Mouse (Mus musculus): ENCODE measurements around the gene Zfp646.
A peak's percentile ranks its signal among the peaks of the same experiment; 100 is the strongest.
"Not testable (repeated sequence)": the region's sequence is repeated elsewhere in the genome, so short reads cannot be mapped to it uniquely, and the experiment has no call there.

Gene Zfp646

DNA sequence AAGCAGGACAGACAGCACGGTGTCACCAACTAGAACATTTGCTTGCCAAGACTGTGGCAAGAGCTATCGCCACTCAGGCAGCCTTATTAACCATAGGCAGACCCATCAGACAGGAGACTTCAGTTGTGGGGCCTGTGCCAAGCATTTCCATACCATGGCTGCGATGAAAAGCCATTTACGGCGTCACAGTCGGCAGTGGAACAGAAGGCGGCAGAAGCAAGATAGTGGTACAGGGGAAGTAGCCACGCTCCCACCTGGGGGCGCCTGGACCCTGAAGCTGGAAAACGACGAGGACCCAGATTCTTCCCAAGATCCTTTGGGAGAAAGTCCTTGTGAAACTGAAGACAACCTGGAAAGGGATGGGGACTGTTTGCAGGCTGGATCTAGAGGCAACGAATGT is 4.4 kb downstream of the Zfp646 start:
- DNase-seq (ENCODE audit: low read depth, low spot score) = no peak

GRCm38 (mm10) chr7:127885951-127886350 is 9.9 kb downstream of the Zfp646 start:
- DNase-seq (ENCODE audit: low read depth, low spot score) = no peak

- no peak for DNase-seq (ENCODE audit: low read depth, low spot score)
Observed at GRCm38 (mm10) chr7:127886551-127886950, 10.5 kb downstream of the Zfp646 start.

GRCm38 (mm10) chr7:127887191-127887590 is 11.2 kb downstream of the Zfp646 start:
- no peak for DNase-seq (ENCODE audit: low read depth, low spot score)

- DNase-seq (ENCODE audit: low read depth, low spot score) = no peak
Observed at GRCm38 (mm10) chr7:127887781-127888180, 11.8 kb downstream of the Zfp646 start.

- DNase-seq (ENCODE audit: low read depth, low spot score) = no peak
Observed at GRCm38 (mm10) chr7:127888821-127889220, 12.8 kb downstream of the Zfp646 start.

GRCm38 (mm10) chr7:127890798-127891197 is 14.8 kb downstream of the Zfp646 start, which contains the start of gene Prss53:
Prss53 (minus strand) TSS chr7:127890970.
- DNase-seq (ENCODE audit: low read depth, low spot score) = no peak

DNA sequence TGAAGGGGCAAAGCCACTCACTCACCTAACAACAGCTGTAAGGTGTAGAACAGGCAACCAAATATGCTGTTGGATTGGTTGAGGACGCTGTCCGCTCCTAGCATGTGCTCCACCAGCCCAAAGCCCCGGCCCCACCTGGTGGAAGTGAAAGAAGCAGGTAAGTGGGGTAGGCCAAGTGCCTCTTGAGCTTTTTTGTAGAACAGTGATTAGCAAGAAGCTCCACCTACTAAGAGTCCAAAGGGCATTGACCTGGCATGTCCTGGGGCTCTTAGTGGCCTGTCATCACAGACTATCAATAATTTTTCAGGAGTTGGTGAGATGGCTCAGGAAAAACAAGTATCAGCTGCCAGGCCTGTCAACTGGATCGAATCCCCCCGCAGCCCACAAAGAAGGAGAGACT is 18.5 kb downstream of the Zfp646 start:
- DNase-seq (ENCODE audit: low read depth, low spot score) = no peak

- DNase-seq (ENCODE audit: low read depth, low spot score) = peak; percentile 87
Observed at GRCm38 (mm10) chr7:127895442-127895841, 19.4 kb downstream of the Zfp646 start, which contains the start of the genes Gm21974 and Vkorc1. Gm21974 (minus strand) TSS chr7:127895454. Vkorc1 (minus strand) TSS chr7:127895617.

- not testable (repeated sequence) for DNase-seq (ENCODE audit: low read depth, low spot score)
Observed at GRCm38 (mm10) chr7:127895891-127896290, 19.9 kb downstream of the Zfp646 start.

GRCm38 (mm10) chr7:127896384-127896783 is 20.4 kb downstream of the Zfp646 start:
- peak; percentile 60 for DNase-seq (ENCODE audit: low read depth, low spot score)

DNA sequence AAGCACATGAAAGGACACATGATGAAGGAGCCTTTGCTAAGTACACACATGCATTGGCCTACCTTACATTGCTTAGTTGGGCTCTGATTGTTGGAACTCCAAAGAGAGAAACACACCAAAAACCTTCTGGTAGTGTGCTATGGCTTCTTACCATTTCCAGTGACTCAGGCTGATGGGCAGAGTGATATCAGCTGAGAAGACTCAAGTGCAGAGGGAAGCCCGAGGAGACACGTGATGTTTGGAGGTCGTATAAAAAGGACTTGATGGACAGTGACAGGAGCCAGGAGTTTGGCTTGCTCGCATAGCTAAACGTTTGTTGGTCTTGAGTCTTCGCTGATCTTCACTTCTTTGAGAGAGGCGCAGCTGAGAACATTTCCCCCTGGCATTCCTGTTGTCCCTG is 21.5 kb downstream of the Zfp646 start:
- DNase-seq (ENCODE audit: low read depth, low spot score) = no peak

GRCm38 (mm10) chr7:127898179-127898956 is 22.3 kb downstream of the Zfp646 start:
- DNase-seq (ENCODE audit: low read depth, low spot score) = no peak

DNA sequence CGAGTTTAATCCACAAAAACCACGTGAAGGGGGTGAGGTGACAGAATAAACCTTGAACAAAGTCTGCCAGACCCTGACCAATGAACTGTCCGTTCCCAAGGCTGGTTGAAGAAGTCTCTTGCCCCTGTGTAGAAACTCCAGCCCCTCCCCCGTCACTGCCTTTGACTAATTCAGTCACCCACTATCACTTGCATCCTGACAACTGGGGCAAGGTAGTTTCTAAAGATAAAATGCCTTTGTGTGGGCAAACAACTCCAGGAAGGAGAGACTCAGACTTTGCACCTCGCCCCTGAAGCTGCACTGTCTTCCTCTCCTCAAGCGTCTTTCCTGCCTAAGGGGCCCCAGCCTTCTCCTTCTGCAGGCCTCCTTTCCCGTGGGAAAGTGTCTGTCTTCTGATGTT is 24.0 kb downstream of the Zfp646 start:
- DNase-seq (ENCODE audit: low read depth, low spot score) = no peak

- DNase-seq (ENCODE audit: low read depth, low spot score) = no peak
Observed at GRCm38 (mm10) chr7:127901772-127902171, 25.8 kb downstream of the Zfp646 start.

GRCm38 (mm10) chr7:127903971-127904796 is 28.2 kb downstream of the Zfp646 start, which contains the start of gene Bckdk:
Bckdk (plus strand) TSS chr7:127904082.
- peak; percentile 69 for DNase-seq (ENCODE audit: low read depth, low spot score)

- no peak for DNase-seq (ENCODE audit: low read depth, low spot score)
Observed at GRCm38 (mm10) chr7:127907939-127908338, 31.9 kb downstream of the Zfp646 start.

GRCm38 (mm10) chr7:127908656-127909055 is 32.6 kb downstream of the Zfp646 start:
- no peak for DNase-seq (ENCODE audit: low read depth, low spot score)

- peak; percentile 85 for DNase-seq (ENCODE audit: low read depth, low spot score)
Observed at GRCm38 (mm10) chr7:127912190-127912871, 36.3 kb downstream of the Zfp646 start, which contains the start of gene Kat8. Kat8 (plus strand) TSS chr7:127912516.

DNA sequence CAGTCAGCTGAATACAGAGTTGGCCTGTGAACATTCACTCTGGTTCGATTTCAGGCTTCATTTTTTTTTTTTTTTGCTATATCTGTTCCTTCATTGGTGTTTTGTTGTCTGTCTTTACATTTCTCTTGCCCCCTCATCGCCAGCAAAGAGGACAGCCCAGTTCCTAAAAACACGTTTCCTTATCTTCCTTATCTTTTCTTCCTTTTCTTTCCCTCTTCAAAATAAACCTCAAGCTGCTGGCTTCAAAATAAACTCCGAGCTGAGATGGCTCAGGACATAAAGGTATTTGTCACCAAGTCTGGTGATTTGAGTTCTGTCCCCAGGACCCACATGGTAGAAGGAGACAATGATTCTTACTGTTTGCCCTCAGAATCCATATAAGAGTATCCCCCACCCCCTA is 36.9 kb downstream of the Zfp646 start:
- DNase-seq (ENCODE audit: low read depth, low spot score) = no peak

DNA sequence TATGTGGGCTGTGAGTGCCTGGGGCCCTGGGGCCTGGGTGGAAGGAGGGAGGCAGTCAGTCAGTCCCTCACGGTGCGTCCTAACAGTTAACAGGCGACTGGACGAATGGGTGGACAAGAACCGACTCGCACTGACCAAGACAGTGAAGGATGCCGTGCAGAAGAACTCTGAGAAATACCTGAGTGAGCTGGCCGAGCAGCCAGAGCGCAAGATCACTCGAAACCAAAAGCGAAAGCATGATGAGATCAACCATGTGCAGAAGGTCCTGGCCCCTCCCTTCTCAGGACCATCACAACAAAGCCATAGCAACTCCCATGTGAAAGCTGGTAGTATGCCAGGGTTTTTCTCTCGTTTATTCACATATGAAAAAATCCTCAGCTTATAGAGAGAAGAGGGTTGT is 39.3 kb downstream of the Zfp646 start:
- no peak for DNase-seq (ENCODE audit: low read depth, low spot score)

DNA sequence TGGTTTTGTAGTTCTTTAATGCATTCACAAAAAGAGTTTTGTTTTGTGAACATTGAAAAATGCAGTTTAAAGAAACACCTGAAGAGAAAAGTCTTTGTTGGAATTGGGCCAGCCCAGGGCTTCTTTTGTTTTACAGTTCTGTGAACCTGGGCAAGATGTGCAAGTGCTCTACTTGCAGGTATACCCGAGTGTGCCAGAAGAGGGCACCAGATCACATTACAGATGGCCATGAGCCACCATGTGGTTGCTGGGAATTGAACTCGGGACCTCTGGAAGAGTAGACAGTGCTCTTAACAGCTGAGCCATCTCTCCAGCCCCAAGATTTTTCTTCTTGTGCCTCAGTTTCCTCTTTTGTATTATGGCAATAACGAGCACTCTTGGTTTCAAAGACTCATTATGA is 42.2 kb downstream of the Zfp646 start:
- no peak for DNase-seq (ENCODE audit: low read depth, low spot score)

All from WW6 (cell line).